Mouse (Mus musculus): ENCODE data around the gene Cep78. TPM values are rescaled to one million over a fixed set of nuclear protein-coding genes. Genes with fewer than 3 reads are reported as not detected.
A peak's percentile ranks its signal among the peaks of the same experiment; 100 is the strongest.

Cep78 gene
- polyA plus RNA-seq, 1 experiment from 2014 or later = 49.4 TPM

DNA sequence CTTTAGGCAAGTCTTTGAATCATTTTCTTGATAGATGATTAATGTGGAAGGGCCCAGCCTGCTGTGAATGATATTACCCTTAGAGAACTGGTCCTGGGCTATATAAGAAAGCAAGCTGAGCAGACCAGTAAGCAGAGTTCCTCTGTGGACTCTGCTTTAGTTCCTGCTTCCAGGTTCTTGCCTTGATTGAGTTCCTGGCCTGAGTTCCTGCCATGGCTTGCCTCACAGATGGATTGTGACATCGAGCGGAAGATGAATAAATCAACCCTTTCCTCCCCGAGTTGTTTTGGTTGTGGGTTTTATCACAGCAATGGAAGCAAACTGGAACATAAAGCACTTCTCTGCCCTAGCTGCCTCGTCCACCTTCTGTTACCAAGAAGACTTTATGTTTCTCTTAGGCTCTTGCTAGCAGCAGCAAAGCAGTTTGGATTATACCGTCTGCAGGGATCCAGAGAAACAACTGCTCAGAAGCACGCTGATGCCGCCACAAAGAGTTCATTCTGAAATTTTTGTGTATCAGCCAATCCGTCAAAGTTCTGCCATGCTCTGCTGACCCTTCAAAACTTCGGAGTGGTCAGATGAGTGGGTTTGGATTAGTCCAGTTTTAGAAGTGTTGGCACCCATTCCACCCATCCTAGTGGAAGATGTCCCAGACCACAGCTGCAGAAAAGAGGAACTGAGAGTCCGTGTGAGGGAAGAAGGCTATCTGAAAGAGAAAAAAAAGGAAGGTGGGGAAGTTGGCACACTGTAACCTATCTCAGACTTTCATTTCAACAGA lies 30.6 kb upstream of the Cep78 start:
- no peaks in the 10 kb centered on the region for H3K4me1 ChIP-seq (ENCODE audit: control insufficient read depth, insufficient read depth, low read length)
- no peak for ATAC-seq (replicated peaks; ENCODE audit: insufficient number of reproducible peaks, low FRiP score, low TSS enrichment, low read depth)
- no peak for DNase-seq (ENCODE audit: low spot score)
- no peak overlapping the region for H3K9ac ChIP-seq (replicated peaks; ENCODE audit: low read length)
- WGBS = 84% methylated on average over 10 of the region's 10 CpGs
- no peak overlapping the region for H3K4me2 ChIP-seq (ENCODE audit: low read depth, low read length)
- no peaks in the 10 kb centered on the region for H3K36me3 ChIP-seq (replicated peaks; ENCODE audit: control insufficient read depth, insufficient read depth, low read depth, low read length)
- H3K9me3 ChIP-seq (replicated peaks; ENCODE audit: control insufficient read depth, low read length) = no peaks in the 10 kb centered on the region
- no peak overlapping the region for H3K4me3 ChIP-seq (ENCODE audit: low read depth, low read length)
- no peaks in the 10 kb centered on the region for H3K27me3 ChIP-seq (ENCODE audit: control insufficient read depth, insufficient read depth, low read length)
- no peak overlapping the region for H3K27ac ChIP-seq (replicated peaks; ENCODE audit: low read depth, low read length)

DNA sequence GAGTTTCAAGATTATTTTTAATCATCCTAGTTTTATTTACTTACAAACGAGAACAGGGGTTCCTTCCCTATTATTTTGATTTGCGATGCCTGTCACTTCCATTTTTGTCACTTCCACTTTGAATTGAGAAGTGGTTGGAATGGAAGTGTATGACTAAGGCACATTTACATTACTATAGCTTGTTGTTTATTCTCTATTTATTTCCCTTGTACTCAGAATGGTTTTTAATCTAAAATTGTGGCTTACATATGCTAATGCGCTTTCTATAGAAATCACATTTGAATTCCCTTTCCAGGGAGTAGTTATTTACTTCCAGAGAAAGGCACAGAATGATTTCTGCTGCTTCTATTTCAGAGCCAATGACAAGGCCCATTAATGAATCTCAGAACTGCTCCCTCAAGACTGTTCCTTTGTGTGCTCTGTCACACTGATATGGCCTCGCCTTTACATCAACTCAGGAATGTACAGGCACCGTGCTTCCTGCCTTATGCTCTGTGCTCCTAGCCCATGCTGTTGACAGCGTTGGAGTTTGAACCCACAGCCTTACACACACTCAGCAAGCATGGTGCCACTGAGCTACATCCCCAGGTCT lies 25.1 kb upstream of the Cep78 start:
- DNase-seq (ENCODE audit: low spot score) = no peak
- no peak overlapping the region for H3K4me2 ChIP-seq (ENCODE audit: low read depth, low read length)
- H3K27me3 ChIP-seq (ENCODE audit: control insufficient read depth, insufficient read depth, low read length) = no peaks in the 10 kb centered on the region
- no peaks in the 10 kb centered on the region for H3K4me1 ChIP-seq (ENCODE audit: control insufficient read depth, insufficient read depth, low read length)
- no peaks in the 10 kb centered on the region for H3K9me3 ChIP-seq (replicated peaks; ENCODE audit: control insufficient read depth, low read length)
- WGBS = 77% methylated on average over 6 of the region's 6 CpGs
- no peak for ATAC-seq (replicated peaks; ENCODE audit: insufficient number of reproducible peaks, low FRiP score, low TSS enrichment, low read depth)
- H3K4me3 ChIP-seq (ENCODE audit: low read depth, low read length) = no peak overlapping the region
- no peaks in the 10 kb centered on the region for H3K36me3 ChIP-seq (replicated peaks; ENCODE audit: control insufficient read depth, insufficient read depth, low read depth, low read length)
- no peak overlapping the region for H3K9ac ChIP-seq (replicated peaks; ENCODE audit: low read length)
- no peak overlapping the region for H3K27ac ChIP-seq (replicated peaks; ENCODE audit: low read depth, low read length)

DNA sequence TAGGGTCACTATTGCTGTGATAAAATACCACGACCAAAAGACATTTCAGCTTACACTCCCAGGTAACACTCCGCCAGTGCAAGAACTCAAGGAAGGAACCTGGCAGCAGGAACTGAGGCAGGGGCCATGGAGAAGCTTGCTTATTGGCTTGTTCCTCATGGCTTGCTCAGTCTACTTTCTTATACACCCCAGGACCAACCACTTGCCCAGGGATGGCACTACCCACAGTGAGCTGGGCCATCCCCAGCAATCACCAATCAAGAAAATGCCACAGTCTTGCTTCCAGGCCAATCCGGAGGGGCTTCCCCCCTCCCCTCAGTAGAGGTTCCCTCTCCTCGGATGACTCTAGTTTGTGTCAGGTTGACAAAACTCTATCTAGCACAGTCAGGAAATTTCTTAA lies 24.3 kb upstream of the Cep78 start:
- Histone ChIP-seq H3K4me3 (ENCODE audit: low read depth, low read length) (no peak overlapping the region), H3K4me2 (ENCODE audit: low read depth, low read length) (no peak overlapping the region), H3K9ac (replicated peaks; ENCODE audit: low read length) (no peak overlapping the region), H3K36me3 (replicated peaks; ENCODE audit: control insufficient read depth, insufficient read depth, low read depth, low read length) (no peaks in the 10 kb centered on the region), H3K4me1 (ENCODE audit: control insufficient read depth, insufficient read depth, low read length) (no peaks in the 10 kb centered on the region), H3K27ac (replicated peaks; ENCODE audit: low read depth, low read length) (no peak overlapping the region), H3K9me3 (replicated peaks; ENCODE audit: control insufficient read depth, low read length) (no peaks in the 10 kb centered on the region), H3K27me3 (ENCODE audit: control insufficient read depth, insufficient read depth, low read length) (no peaks in the 10 kb centered on the region)
- DNase-seq (ENCODE audit: low spot score) (no peak), ATAC-seq (replicated peaks; ENCODE audit: insufficient number of reproducible peaks, low FRiP score, low TSS enrichment, low read depth) (no peak)
- 85% methylated on average over 4 of the region's 4 CpGs for WGBS

DNA sequence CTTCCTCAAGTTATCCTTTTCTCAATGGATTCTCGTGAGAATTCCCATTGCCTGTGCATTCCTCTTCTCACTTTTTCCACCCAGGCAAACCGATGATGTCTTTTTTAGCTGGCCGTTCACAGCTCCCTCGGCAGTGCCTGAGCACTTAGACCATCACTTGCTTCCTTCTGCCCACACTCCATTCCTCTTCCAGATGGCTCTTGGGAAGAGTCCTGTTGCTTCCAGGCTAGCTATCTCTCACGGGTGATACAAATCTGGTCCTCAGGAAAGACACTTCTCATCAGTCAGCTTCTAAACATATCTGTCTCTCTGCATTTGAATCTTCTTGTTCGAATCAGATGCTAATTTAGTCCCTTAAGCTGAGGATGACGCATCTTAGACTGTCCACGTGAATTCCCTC lies 22.3 kb upstream of the Cep78 start:
- ATAC-seq (replicated peaks; ENCODE audit: insufficient number of reproducible peaks, low FRiP score, low TSS enrichment, low read depth) (no peak), DNase-seq (ENCODE audit: low spot score) (no peak)
- no peak overlapping the region for H3K4me2 ChIP-seq (ENCODE audit: low read depth, low read length)
- no peaks in the 10 kb centered on the region for H3K4me1 ChIP-seq (ENCODE audit: control insufficient read depth, insufficient read depth, low read length)
- H3K27me3 ChIP-seq (ENCODE audit: control insufficient read depth, insufficient read depth, low read length) = no peaks in the 10 kb centered on the region
- no peak overlapping the region for H3K9ac ChIP-seq (replicated peaks; ENCODE audit: low read length)
- no peaks in the 10 kb centered on the region for H3K36me3 ChIP-seq (replicated peaks; ENCODE audit: control insufficient read depth, insufficient read depth, low read depth, low read length)
- H3K27ac ChIP-seq (replicated peaks; ENCODE audit: low read depth, low read length) = no peak overlapping the region
- H3K4me3 ChIP-seq (ENCODE audit: low read depth, low read length) = no peak overlapping the region
- H3K9me3 ChIP-seq (replicated peaks; ENCODE audit: control insufficient read depth, low read length) = no peaks in the 10 kb centered on the region
- WGBS = 82% methylated on average over 8 of the region's 8 CpGs

DNA sequence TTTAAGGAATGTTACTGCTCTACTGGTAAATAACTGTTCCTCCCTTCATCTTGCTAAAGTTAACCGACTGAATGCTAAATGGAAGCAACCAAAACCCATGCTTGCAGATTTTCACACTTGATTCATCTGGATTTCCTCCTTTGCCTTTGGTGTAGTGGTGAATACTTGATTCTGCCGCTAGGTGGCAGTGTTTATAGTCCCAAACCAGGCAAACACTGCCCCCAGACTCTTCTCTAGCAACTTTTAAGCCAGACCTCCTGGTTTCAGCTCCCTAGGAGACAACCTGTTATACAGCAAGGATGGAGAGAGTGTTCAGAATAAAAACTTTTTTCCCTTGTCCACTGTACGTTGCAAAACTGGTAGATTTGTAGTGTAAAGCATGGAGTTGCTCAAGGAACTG lies 13.4 kb upstream of the Cep78 start:
- Histone ChIP-seq H3K4me1 (ENCODE audit: control insufficient read depth, insufficient read depth, low read length) (no peaks in the 10 kb centered on the region), H3K9me3 (replicated peaks; ENCODE audit: control insufficient read depth, low read length) (no peaks in the 10 kb centered on the region), H3K4me3 (ENCODE audit: low read depth, low read length) (no peak overlapping the region), H3K27me3 (ENCODE audit: control insufficient read depth, insufficient read depth, low read length) (no peaks in the 10 kb centered on the region), H3K9ac (replicated peaks; ENCODE audit: low read length) (no peak overlapping the region), H3K4me2 (ENCODE audit: low read depth, low read length) (no peak overlapping the region), H3K27ac (replicated peaks; ENCODE audit: low read depth, low read length) (no peak overlapping the region), H3K36me3 (replicated peaks; ENCODE audit: control insufficient read depth, insufficient read depth, low read depth, low read length) (no peaks in the 10 kb centered on the region)
- DNase-seq (ENCODE audit: low spot score) (peak; percentile 79), ATAC-seq (replicated peaks; ENCODE audit: insufficient number of reproducible peaks, low FRiP score, low TSS enrichment, low read depth) (no peak)
- WGBS = 7% methylated on average over 3 of the region's 3 CpGs

DNA sequence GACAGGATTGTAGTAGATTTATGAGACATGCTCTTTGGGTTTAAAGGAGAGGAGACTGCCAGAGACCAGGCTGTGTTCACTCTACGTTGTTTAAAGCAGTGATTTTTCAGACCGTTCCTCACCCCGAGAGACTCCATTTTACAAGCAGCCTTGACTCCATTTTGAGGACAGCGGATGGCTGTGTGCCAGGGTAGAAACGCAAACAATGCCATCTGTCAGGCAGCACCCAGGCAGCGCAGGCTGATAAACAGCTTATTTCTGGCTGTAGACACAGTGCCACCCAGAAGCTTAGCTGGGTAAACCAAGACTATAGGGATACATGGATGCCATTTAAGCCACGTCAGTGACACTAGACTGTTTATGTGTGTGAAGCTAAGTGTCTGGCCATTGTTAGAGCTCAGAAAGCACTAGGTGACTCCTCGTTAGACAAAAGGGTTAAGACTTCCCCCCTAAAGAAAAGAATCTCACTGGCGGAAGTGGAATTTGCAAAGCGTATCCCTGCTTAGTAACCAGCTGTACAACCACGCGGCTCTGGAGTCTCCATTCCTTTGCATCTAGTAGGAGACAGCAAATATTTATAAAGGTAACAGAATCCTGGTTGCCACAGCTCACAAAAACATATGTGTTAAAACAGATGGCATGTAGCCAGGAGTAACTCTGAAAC lies 12.2 kb upstream of the Cep78 start:
- Histone ChIP-seq H3K9me3 (replicated peaks; ENCODE audit: control insufficient read depth, low read length) (no peaks in the 10 kb centered on the region), H3K4me3 (ENCODE audit: low read depth, low read length) (no peak overlapping the region), H3K27ac (replicated peaks; ENCODE audit: low read depth, low read length) (no peak overlapping the region), H3K36me3 (replicated peaks; ENCODE audit: control insufficient read depth, insufficient read depth, low read depth, low read length) (no peaks in the 10 kb centered on the region), H3K9ac (replicated peaks; ENCODE audit: low read length) (no peak overlapping the region), H3K4me1 (ENCODE audit: control insufficient read depth, insufficient read depth, low read length) (no peaks in the 10 kb centered on the region), H3K27me3 (ENCODE audit: control insufficient read depth, insufficient read depth, low read length) (no peaks in the 10 kb centered on the region), H3K4me2 (ENCODE audit: low read depth, low read length) (no peak overlapping the region)
- DNase-seq (ENCODE audit: low spot score) (no peak), ATAC-seq (replicated peaks; ENCODE audit: insufficient number of reproducible peaks, low FRiP score, low TSS enrichment, low read depth) (no peak)
- 71% methylated on average over 12 of the region's 12 CpGs for WGBS

DNA sequence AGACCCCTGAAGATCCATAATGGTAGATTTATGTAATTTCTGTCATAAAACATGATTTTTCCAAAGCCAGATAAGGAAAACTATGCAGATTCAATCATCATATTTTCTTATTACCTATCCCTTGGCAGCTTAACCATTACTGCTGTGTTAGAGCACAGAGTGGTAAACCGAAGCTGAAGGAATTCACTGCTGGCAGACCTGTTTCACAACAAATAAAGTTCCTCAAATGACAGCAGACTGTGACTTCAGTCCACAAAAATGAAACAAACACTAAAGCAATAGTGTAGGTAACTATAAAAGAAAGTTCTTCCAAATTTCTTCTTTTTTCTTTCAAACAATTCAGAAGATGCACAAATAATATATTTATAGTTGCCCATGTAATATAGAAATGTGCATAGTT lies 5.3 kb upstream of the Cep78 start:
- no peak for ATAC-seq (replicated peaks; ENCODE audit: insufficient number of reproducible peaks, low FRiP score, low TSS enrichment, low read depth)
- WGBS = 95% methylated on average over 1 of the region's 1 CpGs
- no peak overlapping the region for H3K9ac ChIP-seq (replicated peaks; ENCODE audit: low read length)

DNA sequence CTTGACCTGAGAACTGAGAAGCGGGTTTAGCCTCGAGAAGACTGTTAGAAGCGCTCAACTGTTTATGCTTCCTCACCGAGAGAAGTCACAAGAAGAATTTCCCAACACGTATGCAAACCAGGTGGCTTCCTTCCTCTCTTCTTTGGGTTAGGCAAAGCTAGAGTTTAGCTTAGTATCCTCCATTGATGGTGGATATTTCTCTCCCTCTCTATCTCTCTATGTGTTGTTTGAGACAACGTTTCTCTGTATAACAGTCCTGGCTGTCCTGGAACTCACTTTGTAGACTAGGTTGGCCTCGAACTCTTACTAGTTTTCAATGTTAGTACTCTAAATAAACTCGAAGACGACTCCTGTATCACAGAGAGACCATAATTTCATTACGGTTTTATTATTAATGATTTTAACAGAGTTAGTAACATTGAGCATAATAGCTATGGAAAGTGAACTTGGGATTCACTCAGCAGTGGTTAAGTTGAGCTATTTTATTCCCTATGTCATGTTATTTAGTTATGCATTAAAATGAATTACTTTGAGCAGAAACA lies 454 bp upstream of the Cep78 start:
- no peaks in the 10 kb centered on the region for H3K36me3 ChIP-seq (replicated peaks; ENCODE audit: control insufficient read depth, insufficient read depth, low read depth, low read length)
- H3K27ac ChIP-seq (replicated peaks; ENCODE audit: low read depth, low read length) = no peak overlapping the region
- H3K4me3 ChIP-seq (ENCODE audit: low read depth, low read length) = peak overlapping the region; percentile 70
- ATAC-seq (replicated peaks; ENCODE audit: insufficient number of reproducible peaks, low FRiP score, low TSS enrichment, low read depth) (no peak), DNase-seq (ENCODE audit: low spot score) (no peak)
- 30% methylated on average over 10 of the region's 10 CpGs for WGBS
- H3K4me2 ChIP-seq (ENCODE audit: low read depth, low read length) = peak overlapping the region; percentile 63
- no peaks in the 10 kb centered on the region for H3K4me1 ChIP-seq (ENCODE audit: control insufficient read depth, insufficient read depth, low read length)
- H3K27me3 ChIP-seq (ENCODE audit: control insufficient read depth, insufficient read depth, low read length) = no peaks in the 10 kb centered on the region
- H3K9me3 ChIP-seq (replicated peaks; ENCODE audit: control insufficient read depth, low read length) = no peaks in the 10 kb centered on the region
- peak overlapping the region; percentile 92 for H3K9ac ChIP-seq (replicated peaks; ENCODE audit: low read length)

More for the DNA sequence above, 5.3 kb upstream of the Cep78 start:
- Histone ChIP-seq H3K4me3 (ENCODE audit: low read depth, low read length) (no peak overlapping the region), H3K9me3 (replicated peaks; ENCODE audit: control insufficient read depth, low read length) (no peaks in the 10 kb centered on the region), H3K27me3 (ENCODE audit: control insufficient read depth, insufficient read depth, low read length) (no peaks in the 10 kb centered on the region), H3K27ac (replicated peaks; ENCODE audit: low read depth, low read length) (no peak overlapping the region), H3K36me3 (replicated peaks; ENCODE audit: control insufficient read depth, insufficient read depth, low read depth, low read length) (no peaks in the 10 kb centered on the region), H3K4me1 (ENCODE audit: control insufficient read depth, insufficient read depth, low read length) (no peaks in the 10 kb centered on the region), H3K4me2 (ENCODE audit: low read depth, low read length) (no peak overlapping the region)
- no peak for DNase-seq (ENCODE audit: low spot score)
